Mouse (Mus musculus): ENCODE results near the gene Vcl. TPM values are rescaled to one million over a fixed set of nuclear protein-coding genes. Genes with fewer than 3 reads are reported as not detected.
A peak's percentile ranks its signal among the peaks of the same experiment; 100 is the strongest.

Gene Vcl
- polyA plus RNA-seq, 1 experiment from 2014 or later = 51.1 TPM

DNA sequence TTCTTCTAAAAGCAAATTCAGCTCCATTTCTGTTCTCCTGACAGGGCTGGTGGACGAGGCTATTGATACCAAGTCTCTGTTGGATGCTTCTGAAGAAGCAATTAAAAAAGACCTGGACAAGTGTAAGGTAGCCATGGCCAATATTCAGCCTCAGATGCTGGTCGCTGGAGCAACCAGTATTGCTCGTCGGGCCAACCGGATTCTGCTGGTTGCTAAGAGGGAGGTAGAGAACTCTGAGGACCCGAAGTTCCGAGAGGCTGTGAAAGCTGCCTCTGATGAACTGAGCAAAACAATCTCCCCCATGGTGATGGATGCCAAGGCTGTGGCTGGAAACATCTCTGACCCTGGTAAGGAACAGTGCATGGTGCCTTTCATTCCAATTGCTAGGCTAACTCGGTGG is 91.2 kb downstream of the Vcl start:
- Histone ChIP-seq H3K27ac (no peak overlapping the region), H3K36me3 (peaks cover 81% of the 10 kb centered on the region)
- WGBS = 92% methylated on average over 8 of the region's 8 CpGs

DNA sequence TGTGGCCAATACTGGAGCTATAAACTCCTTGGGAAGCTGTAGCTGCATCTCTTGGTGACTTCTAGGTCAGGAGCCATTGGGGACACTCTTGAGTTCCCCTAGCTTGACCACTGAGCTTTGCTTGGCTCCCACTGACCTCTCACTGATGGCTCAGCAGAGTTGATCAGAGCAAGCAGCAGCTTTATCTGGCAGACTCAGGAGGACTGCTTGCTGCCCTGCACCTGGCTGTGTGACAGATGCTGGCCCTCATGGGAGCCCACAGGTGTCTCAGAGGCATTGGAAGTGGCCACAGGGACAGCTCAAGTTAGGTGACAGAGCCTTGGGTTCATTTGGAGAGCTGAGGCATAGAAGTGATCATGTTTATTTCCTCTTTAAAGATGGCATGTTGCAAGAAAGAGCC is 98.3 kb downstream of the Vcl start:
- H3K4me3 ChIP-seq (replicated peaks) = no peak overlapping the region
- peaks cover 84% of the 10 kb centered on the region for H3K36me3 ChIP-seq
- no peak for ATAC-seq (ENCODE audit: insufficient number of reproducible peaks, insufficient read depth, low FRiP score, low TSS enrichment, low read depth)
- H3K9me3 ChIP-seq = no peaks in the 10 kb centered on the region
- peaks cover 15% of the 10 kb centered on the region for H3K4me1 ChIP-seq (replicated peaks)
- no peak overlapping the region for H3K27ac ChIP-seq
- no peak overlapping the region for H3K4me2 ChIP-seq
- no peak overlapping the region for H3K9ac ChIP-seq (replicated peaks)
- no peaks in the 10 kb centered on the region for H3K27me3 ChIP-seq

More for the DNA sequence above, 91.2 kb downstream of the Vcl start:
- no peak overlapping the region for H3K4me3 ChIP-seq (replicated peaks)
- H3K4me1 ChIP-seq (replicated peaks) = no peaks in the 10 kb centered on the region
- no peak for ATAC-seq (ENCODE audit: insufficient number of reproducible peaks, insufficient read depth, low FRiP score, low TSS enrichment, low read depth)
- H3K4me2 ChIP-seq = no peak overlapping the region
- no peaks in the 10 kb centered on the region for H3K27me3 ChIP-seq
- H3K9me3 ChIP-seq = no peaks in the 10 kb centered on the region
- no peak overlapping the region for H3K9ac ChIP-seq (replicated peaks)

DNA sequence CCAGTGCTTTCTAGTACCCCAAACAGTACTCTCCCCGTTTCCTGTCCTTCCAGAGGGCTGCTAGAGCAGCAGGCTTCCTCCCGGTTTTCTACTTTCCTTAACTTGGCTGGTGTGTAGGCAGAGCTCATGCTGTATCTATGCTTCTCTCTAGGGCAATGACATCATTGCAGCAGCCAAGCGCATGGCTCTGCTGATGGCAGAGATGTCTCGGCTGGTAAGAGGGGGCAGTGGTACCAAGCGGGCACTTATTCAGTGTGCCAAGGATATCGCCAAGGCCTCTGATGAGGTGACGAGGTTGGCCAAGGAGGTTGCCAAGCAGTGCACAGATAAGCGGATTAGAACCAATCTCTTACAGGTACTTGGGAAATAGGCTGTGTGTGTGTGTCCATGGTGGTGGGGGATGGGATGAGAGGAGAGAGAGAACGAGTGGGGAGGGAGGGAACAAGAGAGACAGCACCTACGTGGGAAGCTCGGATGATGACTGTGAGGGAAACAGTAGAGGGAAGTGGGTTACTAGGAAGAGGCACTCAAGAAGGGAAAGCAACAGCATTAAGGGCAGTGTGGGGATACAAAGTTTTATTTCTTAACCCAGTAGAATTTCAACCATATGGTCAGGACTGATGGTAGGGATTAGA is 99.9 kb downstream of the Vcl start:
- peaks cover 76% of the 10 kb centered on the region for H3K36me3 ChIP-seq
- peaks cover 16% of the 10 kb centered on the region for H3K4me1 ChIP-seq (replicated peaks)
- WGBS = 87% methylated on average over 11 of the region's 11 CpGs

DNA sequence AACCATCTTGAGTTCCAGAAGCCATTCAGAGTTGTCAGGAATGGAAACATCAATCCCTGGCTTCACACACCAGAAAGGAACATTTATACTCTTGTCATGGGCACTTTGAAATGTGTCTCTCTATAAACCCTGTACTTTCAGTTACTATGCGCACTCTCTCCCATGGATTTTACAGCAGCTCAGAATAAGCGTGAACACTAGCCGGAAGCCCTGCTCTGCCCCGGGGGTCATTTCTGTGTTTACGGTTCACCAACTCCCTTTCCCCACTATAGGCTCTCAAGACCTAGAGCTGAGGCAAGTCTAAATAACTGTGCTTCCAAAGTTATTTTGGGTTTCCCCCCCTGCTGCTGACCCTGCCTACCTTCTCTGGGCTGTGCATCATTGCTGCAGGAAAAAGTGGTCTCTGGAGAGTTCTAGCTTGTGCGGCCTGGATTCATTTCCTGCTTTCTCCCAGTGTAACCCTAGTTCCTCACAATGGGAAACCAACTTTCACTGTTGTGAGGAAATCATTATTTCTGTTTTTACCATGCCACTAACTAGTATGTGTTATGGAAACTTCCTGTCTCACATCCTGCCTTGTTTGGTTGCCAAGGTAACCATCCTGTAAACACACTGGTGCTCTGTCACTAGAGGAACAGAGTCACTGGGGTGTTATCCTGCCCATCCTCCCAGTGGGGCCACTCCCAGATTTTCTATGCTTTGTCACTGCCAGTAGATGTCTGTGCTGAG is 102.7 kb downstream of the Vcl start:
- H3K36me3 ChIP-seq = peaks cover 72% of the 10 kb centered on the region
- H3K4me2 ChIP-seq = no peak overlapping the region
- no peak overlapping the region for H3K9ac ChIP-seq (replicated peaks)
- H3K4me3 ChIP-seq (replicated peaks) = no peak overlapping the region
- no peaks in the 10 kb centered on the region for H3K9me3 ChIP-seq
- ATAC-seq (ENCODE audit: insufficient number of reproducible peaks, insufficient read depth, low FRiP score, low TSS enrichment, low read depth) = peak; percentile 26; the same call in 1 of the 2 replicates
- H3K27ac ChIP-seq = peak overlapping the region; percentile 74
- H3K4me1 ChIP-seq (replicated peaks) = peaks cover 16% of the 10 kb centered on the region
- H3K27me3 ChIP-seq = no peaks in the 10 kb centered on the region
- WGBS = 57% methylated on average over 6 of the region's 6 CpGs

More for the DNA sequence above, 99.9 kb downstream of the Vcl start:
- Histone ChIP-seq H3K27ac (no peak overlapping the region), H3K4me2 (no peak overlapping the region), H3K4me3 (replicated peaks) (no peak overlapping the region), H3K9ac (replicated peaks) (no peak overlapping the region), H3K9me3 (no peaks in the 10 kb centered on the region), H3K27me3 (no peaks in the 10 kb centered on the region)
- ATAC-seq (ENCODE audit: insufficient number of reproducible peaks, insufficient read depth, low FRiP score, low TSS enrichment, low read depth) = no peak

DNA sequence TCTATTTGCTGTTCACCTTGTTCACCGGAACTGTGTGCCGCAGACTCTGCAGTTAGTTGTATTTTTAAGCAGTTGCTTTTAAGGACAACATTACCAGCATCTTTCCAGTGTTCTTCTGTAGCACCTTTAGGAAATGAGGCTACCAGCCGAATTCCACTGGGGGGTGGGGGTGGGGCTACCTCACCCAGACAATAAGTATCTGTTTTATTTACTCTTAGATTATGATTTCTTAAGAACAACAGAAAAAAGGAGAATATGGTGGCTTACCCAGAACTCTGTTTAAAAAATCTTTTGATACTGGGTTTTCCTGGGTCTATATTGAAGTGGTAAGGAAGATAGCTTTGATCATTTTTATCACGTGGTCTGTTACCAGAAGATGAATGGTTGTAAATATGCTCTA is 105.1 kb downstream of the Vcl start:
- Histone ChIP-seq H3K27me3 (no peaks in the 10 kb centered on the region), H3K9me3 (no peaks in the 10 kb centered on the region), H3K9ac (replicated peaks) (no peak overlapping the region), H3K4me1 (replicated peaks) (peaks cover 16% of the 10 kb centered on the region), H3K36me3 (peaks cover 72% of the 10 kb centered on the region), H3K4me3 (replicated peaks) (no peak overlapping the region), H3K4me2 (no peak overlapping the region), H3K27ac (no peak overlapping the region)
- WGBS = 90% methylated on average over 4 of the region's 4 CpGs
- ATAC-seq (ENCODE audit: insufficient number of reproducible peaks, insufficient read depth, low FRiP score, low TSS enrichment, low read depth) = no peak

DNA sequence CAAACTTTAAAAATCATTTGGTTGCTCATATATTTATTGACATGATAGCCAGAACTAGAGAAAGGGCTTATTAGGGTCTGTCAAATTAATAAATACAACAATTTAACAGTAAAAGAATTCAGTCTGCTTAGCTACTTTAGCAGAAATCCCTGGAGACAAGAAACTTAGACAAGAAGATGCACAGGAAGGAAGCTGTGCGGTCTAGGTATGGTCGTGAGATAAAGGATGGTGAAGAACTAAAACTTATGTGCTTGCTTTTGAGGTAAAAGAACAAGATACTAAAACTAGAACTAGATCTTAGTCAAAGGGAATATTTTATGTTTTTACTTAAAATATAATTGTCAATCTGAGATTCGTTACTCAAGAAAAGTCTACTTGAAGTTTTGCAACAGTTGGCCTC is 105.6 kb downstream of the Vcl start:
- H3K27me3 ChIP-seq = no peaks in the 10 kb centered on the region
- no peak overlapping the region for H3K4me2 ChIP-seq
- H3K36me3 ChIP-seq = peaks cover 72% of the 10 kb centered on the region
- no peak overlapping the region for H3K4me3 ChIP-seq (replicated peaks)
- ATAC-seq (ENCODE audit: insufficient number of reproducible peaks, insufficient read depth, low FRiP score, low TSS enrichment, low read depth) = no peak
- H3K27ac ChIP-seq = no peak overlapping the region
- no peak overlapping the region for H3K9ac ChIP-seq (replicated peaks)
- 90% methylated on average over 3 of the region's 3 CpGs for WGBS
- H3K9me3 ChIP-seq = no peaks in the 10 kb centered on the region
- peaks cover 16% of the 10 kb centered on the region for H3K4me1 ChIP-seq (replicated peaks)

DNA sequence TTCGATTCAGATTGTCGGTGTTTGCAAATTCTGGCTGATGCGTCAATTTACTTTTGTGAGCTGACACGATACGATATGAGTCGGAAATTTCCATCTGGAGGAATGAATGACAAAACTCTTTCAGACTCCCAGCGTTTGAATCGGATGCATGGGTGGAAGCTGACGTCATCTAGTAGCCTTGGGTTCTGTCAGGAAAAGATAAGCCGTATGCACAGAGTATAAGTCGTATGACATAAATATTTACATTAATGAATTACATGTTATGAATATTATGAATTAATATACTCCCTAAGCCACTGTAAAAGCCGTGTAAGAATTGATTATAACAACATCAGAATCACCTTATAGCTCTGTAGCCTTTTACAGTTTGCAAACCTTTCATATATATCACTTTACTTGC is 109.9 kb downstream of the Vcl start:
- WGBS = 93% methylated on average over 12 of the region's 12 CpGs
- no peak for ATAC-seq (ENCODE audit: insufficient number of reproducible peaks, insufficient read depth, low FRiP score, low TSS enrichment, low read depth)
- H3K4me3 ChIP-seq (replicated peaks) = no peak overlapping the region
- H3K4me2 ChIP-seq = no peak overlapping the region
- H3K9ac ChIP-seq (replicated peaks) = no peak overlapping the region
- H3K27ac ChIP-seq = no peak overlapping the region
- peaks cover 61% of the 10 kb centered on the region for H3K36me3 ChIP-seq
- no peaks in the 10 kb centered on the region for H3K9me3 ChIP-seq
- H3K4me1 ChIP-seq (replicated peaks) = no peaks in the 10 kb centered on the region
- no peaks in the 10 kb centered on the region for H3K27me3 ChIP-seq

DNA sequence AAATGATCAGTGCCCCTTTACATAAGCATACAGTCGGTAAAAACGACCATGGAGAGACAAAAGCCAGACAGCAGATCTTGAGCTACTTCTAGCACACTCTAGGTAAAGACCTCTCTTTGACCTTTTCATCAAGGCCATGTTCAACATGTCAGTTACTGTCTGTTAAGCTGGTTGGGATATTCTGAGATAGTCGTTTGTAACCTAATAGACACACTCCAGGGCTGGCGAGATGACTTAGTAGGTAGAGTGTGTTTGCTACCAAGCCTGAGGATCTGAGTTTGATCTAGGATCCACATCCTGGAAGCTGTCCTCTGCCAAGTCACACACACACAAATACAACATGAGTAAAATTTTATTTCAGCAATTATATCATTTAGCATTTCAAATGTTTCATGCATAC is 110.4 kb downstream of the Vcl start:
- 83% methylated on average over 4 of the region's 4 CpGs for WGBS
- Histone ChIP-seq H3K9ac (replicated peaks) (no peak overlapping the region), H3K4me2 (no peak overlapping the region), H3K4me1 (replicated peaks) (no peaks in the 10 kb centered on the region), H3K4me3 (replicated peaks) (no peak overlapping the region), H3K9me3 (no peaks in the 10 kb centered on the region), H3K27ac (no peak overlapping the region), H3K27me3 (no peaks in the 10 kb centered on the region), H3K36me3 (peaks cover 61% of the 10 kb centered on the region)
- no peak for ATAC-seq (ENCODE audit: insufficient number of reproducible peaks, insufficient read depth, low FRiP score, low TSS enrichment, low read depth)

DNA sequence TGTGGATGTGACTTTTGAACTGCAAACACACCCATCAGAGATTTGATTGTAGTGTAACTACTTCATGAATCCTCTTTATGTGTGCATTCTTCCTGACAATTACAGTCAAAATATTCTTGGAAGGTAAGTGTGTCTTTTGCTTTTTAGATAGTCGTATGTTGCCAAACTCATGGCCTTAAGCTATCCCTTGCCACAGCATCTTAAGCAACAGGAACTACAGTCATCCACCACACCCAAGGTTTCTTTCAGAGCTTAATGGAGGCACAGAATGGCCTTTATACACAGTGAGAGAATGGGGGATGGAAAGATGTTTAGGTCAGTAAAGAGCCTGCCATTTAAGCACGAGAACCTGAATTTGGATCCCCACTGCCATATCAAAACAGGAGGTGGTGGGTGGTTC is 118.6 kb downstream of the Vcl start:
- no peak overlapping the region for H3K27ac ChIP-seq
- no peak overlapping the region for H3K4me3 ChIP-seq (replicated peaks)
- H3K4me2 ChIP-seq = no peak overlapping the region
- 0 out of 2 replicates have a peak, but pooled peaks cover 3% of the 10 kb centered on the region for H3K4me1 ChIP-seq (replicated peaks)
- ATAC-seq (ENCODE audit: insufficient number of reproducible peaks, insufficient read depth, low FRiP score, low TSS enrichment, low read depth) = no peak
- H3K9ac ChIP-seq (replicated peaks) = no peak overlapping the region
- WGBS = 100% methylated on average over 2 of the region's 2 CpGs
- H3K36me3 ChIP-seq = peaks cover 7% of the 10 kb centered on the region; the same call in 1 of the 2 replicates
- H3K27me3 ChIP-seq = no peaks in the 10 kb centered on the region
- H3K9me3 ChIP-seq = no peaks in the 10 kb centered on the region

DNA sequence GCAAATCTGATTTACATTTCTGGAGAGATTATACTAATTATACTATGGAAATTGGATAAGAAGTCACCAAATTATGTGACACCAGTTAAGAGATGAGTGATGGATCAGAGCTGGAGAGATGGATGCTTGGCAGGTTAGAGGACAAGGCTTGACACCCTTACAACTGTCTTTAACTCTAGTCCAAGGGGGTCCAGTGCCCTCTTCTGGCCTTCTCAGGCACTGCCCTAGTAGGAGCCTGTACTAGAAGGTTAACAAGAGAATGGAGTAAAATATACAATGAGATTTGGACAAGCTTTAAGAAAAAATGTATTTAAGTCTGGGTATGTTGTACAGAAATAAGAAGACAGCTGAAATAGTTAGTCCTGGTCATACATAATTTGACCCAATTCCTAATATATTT is 119.7 kb downstream of the Vcl start:
- ATAC-seq (ENCODE audit: insufficient number of reproducible peaks, insufficient read depth, low FRiP score, low TSS enrichment, low read depth) = no peak
- Histone ChIP-seq H3K27me3 (no peaks in the 10 kb centered on the region), H3K4me2 (no peak overlapping the region), H3K4me3 (replicated peaks) (no peak overlapping the region), H3K27ac (no peak overlapping the region), H3K9me3 (no peaks in the 10 kb centered on the region), H3K9ac (replicated peaks) (no peak overlapping the region), H3K36me3 (peaks cover 6% of the 10 kb centered on the region; the same call in 1 of the 2 replicates), H3K4me1 (replicated peaks) (0 out of 2 replicates have a peak, but pooled peaks cover 3% of the 10 kb centered on the region)

DNA sequence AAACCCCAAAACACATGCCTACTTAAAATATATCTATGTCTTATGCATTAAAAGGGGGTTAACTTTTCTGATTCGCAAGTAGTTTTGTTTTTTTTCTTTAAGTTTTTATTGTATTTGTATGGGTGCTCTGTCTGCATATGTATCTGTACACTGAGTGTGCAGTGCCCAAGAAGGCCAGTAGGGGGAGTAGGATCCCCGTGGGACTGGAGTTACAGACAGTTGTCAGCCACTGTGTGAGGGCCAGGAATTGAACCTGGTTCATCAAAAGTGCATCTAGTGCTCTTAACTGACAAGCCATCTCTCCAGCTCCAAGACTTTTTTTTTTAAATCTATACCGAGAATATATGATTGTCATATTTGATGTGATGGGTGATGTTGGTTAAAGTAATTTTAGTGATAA is 121.5 kb downstream of the Vcl start:
- Histone ChIP-seq H3K9ac (replicated peaks) (no peak overlapping the region), H3K27ac (no peak overlapping the region), H3K36me3 (no peaks in the 10 kb centered on the region), H3K9me3 (no peaks in the 10 kb centered on the region), H3K4me1 (replicated peaks) (0 out of 2 replicates have a peak, but pooled peaks cover 3% of the 10 kb centered on the region), H3K27me3 (no peaks in the 10 kb centered on the region), H3K4me2 (0 out of 2 replicates have a peak overlapping the region, but pooled peaks have one; percentile 85), H3K4me3 (replicated peaks) (peak overlapping the region; percentile 87; the same call in 1 of the 2 replicates)
- 77% methylated on average over 3 of the region's 3 CpGs for WGBS
- no peak for ATAC-seq (ENCODE audit: insufficient number of reproducible peaks, insufficient read depth, low FRiP score, low TSS enrichment, low read depth)

Data from limb, embryonic 12.5 days (tissue).